Mouse (Mus musculus) stomach, embryonic 16.5 days (tissue): ENCODE data around the gene Crhr2. TPM values are rescaled to one million over a fixed set of nuclear protein-coding genes. Genes with fewer than 3 reads are reported as not detected.

Experiments
- ATAC-seq: fragments of 200-750 bp; cut with Nextera tagmentation; 2 replicates; pipeline ENCODE4 v1.8.0; 2017; ENCODE audit warnings: moderate number of reproducible peaks, moderate TSS enrichment; ENCODE audit not compliant: insufficient read depth, low FRiP score
- H3K27ac ChIP-seq: fragments of 300-500 bp; sonication (generic); 2 replicates; pipeline ENCODE4 v1.5.1; 2014; ENCODE audit warnings: low read length
- H3K27me3 ChIP-seq: fragments of 300-500 bp; sonication (generic); 2 replicates; pipeline ENCODE4 v1.6.1; 2014; ENCODE audit warnings: low read length, control low read depth, mixed read lengths; ENCODE audit not compliant: control insufficient read depth, insufficient read depth
- H3K36me3 ChIP-seq: fragments of 300-500 bp; sonication (generic); 2 replicates; pipeline ENCODE4 v1.6.1; 2014; ENCODE audit warnings: low read length; ENCODE audit not compliant: control insufficient read depth, insufficient read depth
- H3K4me1 ChIP-seq: fragments of 300-500 bp; sonication (generic); 2 replicates; pipeline ENCODE4 v1.6.1; 2014; ENCODE audit warnings: low read length, control low read depth, mixed read lengths; ENCODE audit not compliant: control insufficient read depth, insufficient read depth
- H3K4me2 ChIP-seq: fragments of 300-500 bp; sonication (generic); 2 replicates; pipeline ENCODE4 v1.6.1; 2014; ENCODE audit warnings: low read depth, low read length, mixed read lengths
- H3K4me3 ChIP-seq: fragments of 300-500 bp; sonication (generic); replicated peaks from 2 replicates; pipeline ENCODE4 v1.5.1; 2014; ENCODE audit warnings: mild to moderate bottlenecking, low read length
- H3K9ac ChIP-seq: fragments of 300-500 bp; sonication (generic); 2 replicates; pipeline ENCODE4 v1.6.1; 2014; ENCODE audit warnings: low read length
- H3K9me3 ChIP-seq: fragments of 300-500 bp; sonication (generic); replicated peaks from 2 replicates; pipeline ENCODE4 v1.6.1; 2016; ENCODE audit warnings: low read length, control low read depth; ENCODE audit not compliant: control insufficient read depth
- WGBS: fragments of 180-500 bp; shearing (Covaris S2); extraction: QIAGEN DNeasy Blood & Tissue Kit; methylation state at CpG from one replicate; pipeline ENCODE4 v1.1.7; 2014; 5-methylcytosine and 5-hydroxymethylcytosine counted together
- polyA plus RNA-seq: library from polyadenylated mRNA; unstranded; fragments of >200 nt; fragmentation: Nextera tagmentation; extraction: Ambion mirVana; gene quantifications from 2 replicates; pipeline ENCODE4 v1.2.1, GENCODE M21; 2015

The Crhr2 gene
- 0.21 and 0.36 TPM in 2 replicates for polyA plus RNA-seq

DNA sequence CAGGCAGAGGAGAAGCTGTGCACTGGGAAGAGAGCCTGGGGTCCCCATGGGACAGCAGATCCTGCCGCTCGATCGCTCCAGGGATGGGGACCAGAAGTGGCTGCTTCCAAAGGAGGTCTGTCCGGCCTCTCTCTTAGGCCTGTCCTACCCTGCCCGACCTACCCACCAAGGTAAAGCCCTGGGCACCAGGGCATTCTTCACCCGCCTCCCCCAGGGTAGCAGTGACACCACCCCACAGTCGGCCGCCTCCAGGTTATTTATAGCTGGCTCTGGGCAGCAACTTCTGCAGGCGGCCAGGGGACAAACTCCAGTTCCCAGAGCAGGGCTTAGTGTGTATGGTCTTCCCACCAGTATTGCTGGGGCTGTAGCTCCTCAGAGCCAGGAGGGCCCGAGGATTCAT is at the start of gene Crhr2:
Gene Crhr2, minus strand, starts transcription at position 223 of the 400 bp plus-strand sequence.
- no peak within 1 kb of the TSS for H3K4me2 ChIP-seq
- H3K9ac ChIP-seq: no peak within 1 kb of the TSS
- 65% methylated on average over 10 of the region's 10 CpGs for WGBS
- no peak for ATAC-seq
- H3K27me3 ChIP-seq: no peaks in the 10 kb centered on the region
- H3K36me3 ChIP-seq: no peaks in the 10 kb centered on the region
- H3K27ac ChIP-seq: no peak within 1 kb of the TSS
- no peaks in the 10 kb centered on the region for H3K4me1 ChIP-seq
- no peaks in the 10 kb centered on the region for H3K9me3 ChIP-seq
- H3K4me3 ChIP-seq: no peak within 1 kb of the TSS

DNA sequence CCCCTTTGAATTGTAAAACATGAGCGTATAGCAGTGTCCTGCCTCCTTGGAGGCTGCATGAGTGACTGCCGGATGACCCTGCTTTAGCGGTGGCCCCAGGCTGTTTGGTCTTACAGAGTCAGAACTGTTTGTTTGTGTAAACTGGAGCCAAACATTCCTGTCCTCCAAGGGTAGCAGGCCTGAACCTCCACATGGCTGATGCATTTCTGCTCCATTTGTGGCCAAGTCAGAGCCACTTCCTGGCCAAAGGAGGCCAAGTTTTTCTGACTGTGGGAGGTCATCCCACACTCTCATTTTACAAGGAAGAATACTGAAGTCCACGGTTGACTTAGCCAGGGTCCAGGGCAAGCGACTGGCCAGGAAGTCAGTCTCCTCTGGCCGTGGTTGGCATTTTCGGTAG is 46.7 kb upstream of the Crhr2 start:
- no peak overlapping the region for H3K4me2 ChIP-seq
- H3K27me3 ChIP-seq: no peaks in the 10 kb centered on the region
- no peak overlapping the region for H3K27ac ChIP-seq
- no peaks in the 10 kb centered on the region for H3K4me1 ChIP-seq
- no peak overlapping the region for H3K4me3 ChIP-seq
- H3K36me3 ChIP-seq: no peaks in the 10 kb centered on the region
- WGBS: 73% methylated on average over 7 of the region's 7 CpGs
- no peaks in the 10 kb centered on the region for H3K9me3 ChIP-seq
- no peak overlapping the region for H3K9ac ChIP-seq
- ATAC-seq: no peak

DNA sequence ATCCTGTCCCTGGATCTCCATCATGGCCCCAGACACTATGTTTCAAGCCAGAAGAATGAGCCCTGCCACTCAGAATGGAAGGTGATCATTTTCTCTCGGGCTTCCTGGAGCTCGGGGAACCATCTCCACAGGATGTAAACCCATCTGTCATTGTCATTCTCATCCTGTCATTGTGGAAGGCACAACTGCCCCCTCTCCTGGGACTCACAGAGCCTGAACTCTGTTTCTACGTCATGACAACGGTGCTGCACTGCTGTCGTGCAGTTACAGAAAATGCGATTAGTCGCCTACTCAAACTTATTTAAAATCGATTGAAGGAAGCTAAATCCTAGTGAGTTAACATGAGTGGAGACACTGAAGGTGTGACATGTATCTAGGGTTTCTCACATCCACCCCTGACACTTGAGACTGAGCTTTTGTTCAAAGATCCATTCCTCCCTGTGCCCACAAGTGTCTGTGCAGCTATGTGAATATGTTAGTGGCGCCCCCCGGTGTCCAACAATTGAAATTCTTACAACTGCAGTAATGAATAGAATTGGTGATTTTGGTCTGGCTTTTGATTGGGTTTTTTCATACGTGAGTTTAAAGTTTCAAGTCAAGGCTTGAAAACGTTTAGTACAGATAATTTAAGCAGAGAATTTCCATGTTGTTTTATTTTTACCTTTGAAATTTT is 44.4 kb upstream of the Crhr2 start:
- 36% methylated on average over 12 of the region's 12 CpGs for WGBS
- H3K9ac ChIP-seq: no peak overlapping the region
- ATAC-seq: no peak

DNA sequence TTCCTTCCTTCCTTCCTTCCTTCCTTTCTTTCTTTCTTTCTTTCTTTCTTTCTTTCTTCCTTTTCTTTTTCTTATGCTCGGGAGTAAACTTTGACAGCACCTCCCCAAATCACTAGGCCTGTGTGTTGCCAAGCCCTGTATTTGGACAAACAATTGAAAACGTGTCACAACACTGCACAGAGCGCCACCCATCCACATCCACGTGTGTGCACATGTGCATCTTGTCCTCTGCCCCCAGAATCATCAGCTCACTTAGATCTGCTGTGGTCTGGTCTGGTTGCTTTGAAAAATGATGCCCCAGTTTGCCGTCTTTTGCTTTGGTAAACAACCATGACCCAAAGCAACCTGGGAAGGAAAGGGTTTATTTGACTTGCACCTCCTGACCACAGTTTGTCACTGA is 43.1 kb upstream of the Crhr2 start:
- 20% methylated on average over 5 of the region's 5 CpGs for WGBS
- Histone ChIP-seq H3K9me3 (no peaks in the 10 kb centered on the region), H3K36me3 (no peaks in the 10 kb centered on the region), H3K4me1 (no peaks in the 10 kb centered on the region), H3K4me2 (no peak overlapping the region), H3K27ac (no peak overlapping the region), H3K9ac (no peak overlapping the region), H3K27me3 (no peaks in the 10 kb centered on the region), H3K4me3 (no peak overlapping the region)
- ATAC-seq: no peak

More for the DNA sequence above, 44.4 kb upstream of the Crhr2 start:
- no peak overlapping the region for H3K4me2 ChIP-seq
- no peaks in the 10 kb centered on the region for H3K36me3 ChIP-seq
- no peaks in the 10 kb centered on the region for H3K9me3 ChIP-seq
- no peaks in the 10 kb centered on the region for H3K27me3 ChIP-seq
- no peak overlapping the region for H3K4me3 ChIP-seq
- no peak overlapping the region for H3K27ac ChIP-seq
- no peaks in the 10 kb centered on the region for H3K4me1 ChIP-seq

DNA sequence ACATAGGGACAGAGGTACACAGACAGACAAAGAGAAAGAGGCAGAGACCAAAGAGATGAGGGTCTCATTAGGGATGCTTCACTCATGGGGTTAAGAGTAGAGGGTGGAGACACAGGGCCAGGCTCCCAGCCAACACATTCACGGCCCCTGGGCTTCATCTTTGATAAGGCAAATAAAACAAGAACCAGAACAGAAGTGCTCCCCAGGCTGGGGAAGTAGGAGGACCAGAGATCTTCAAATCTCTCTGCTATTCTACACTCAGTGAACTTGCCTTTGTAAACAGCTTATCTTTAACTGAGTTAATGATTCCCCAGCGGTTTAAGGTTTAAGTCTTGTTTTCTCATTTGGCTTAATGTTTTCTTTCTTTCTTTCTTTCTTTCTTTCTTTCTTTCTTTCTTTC is 42.6 kb upstream of the Crhr2 start:
- 17% methylated on average over 2 of the region's 2 CpGs for WGBS
- Histone ChIP-seq H3K36me3 (no peaks in the 10 kb centered on the region), H3K27ac (no peak overlapping the region), H3K4me2 (no peak overlapping the region), H3K9ac (no peak overlapping the region), H3K4me3 (no peak overlapping the region), H3K4me1 (no peaks in the 10 kb centered on the region), H3K9me3 (no peaks in the 10 kb centered on the region), H3K27me3 (no peaks in the 10 kb centered on the region)
- 0 out of 2 replicates have a peak, but pooled peaks have one; percentile 59 for ATAC-seq

DNA sequence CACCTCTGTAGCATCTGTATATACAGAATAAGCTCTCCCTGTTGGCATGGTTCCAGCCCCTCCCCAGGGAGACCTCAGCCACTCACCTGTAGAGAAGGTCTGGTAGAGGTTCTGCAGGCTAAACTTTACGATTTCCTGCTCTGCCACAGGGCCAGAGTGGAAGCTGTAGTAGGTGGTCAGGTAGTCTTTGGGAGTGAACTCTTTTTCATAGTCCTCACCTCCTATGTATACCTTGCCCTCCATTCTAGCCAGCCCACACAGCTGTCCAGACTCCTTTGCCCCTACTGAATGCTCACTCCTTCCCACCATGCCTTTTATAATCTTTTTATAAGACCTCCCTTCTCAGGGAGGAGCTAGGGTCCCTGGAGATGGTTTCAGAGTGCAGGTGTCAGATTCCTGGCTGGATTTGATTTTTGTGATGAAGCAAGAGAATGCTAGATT is 41.9 kb upstream of the Crhr2 start, which contains the start of gene Inmt:
Gene Inmt, minus strand, starts transcription at position 303 of the 441 bp plus-strand sequence.
- no peaks in the 10 kb centered on the region for H3K27me3 ChIP-seq
- no peaks in the 10 kb centered on the region for H3K4me1 ChIP-seq
- no peak for ATAC-seq
- H3K4me2 ChIP-seq: no peak within 1 kb of the TSS
- WGBS: 74% methylated on average over 1 of the region's 1 CpGs
- no peak within 1 kb of the TSS for H3K9ac ChIP-seq
- H3K27ac ChIP-seq: no peak within 1 kb of the TSS
- no peaks in the 10 kb centered on the region for H3K9me3 ChIP-seq
- no peak within 1 kb of the TSS for H3K4me3 ChIP-seq
- H3K36me3 ChIP-seq: no peaks in the 10 kb centered on the region

DNA sequence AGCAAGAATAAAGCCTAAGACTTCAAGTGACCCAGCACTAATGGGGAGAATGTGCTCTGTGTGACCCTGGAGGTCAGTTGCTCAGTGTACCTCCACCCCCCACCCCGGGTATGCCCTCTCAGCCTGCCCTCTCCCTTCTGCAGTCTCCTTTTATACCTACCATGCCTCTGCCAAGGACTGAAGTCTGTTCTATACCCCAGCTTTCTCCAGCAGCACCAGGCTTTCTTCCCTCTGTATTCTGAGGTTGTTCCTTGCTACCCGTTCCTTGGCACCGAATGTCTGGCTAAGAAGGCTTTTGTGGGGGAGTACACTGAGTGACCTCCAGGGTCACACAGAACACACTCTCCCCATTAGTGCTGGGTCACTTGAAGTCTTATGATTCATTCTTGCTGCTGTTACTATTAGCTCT is 41.1 kb upstream of the Crhr2 start:
- no peak overlapping the region for H3K4me2 ChIP-seq
- no peaks in the 10 kb centered on the region for H3K9me3 ChIP-seq
- no peaks in the 10 kb centered on the region for H3K4me1 ChIP-seq
- ATAC-seq: no peak
- H3K9ac ChIP-seq: no peak overlapping the region
- 38% methylated on average over 3 of the region's 3 CpGs for WGBS
- no peaks in the 10 kb centered on the region for H3K36me3 ChIP-seq
- no peak overlapping the region for H3K4me3 ChIP-seq
- no peak overlapping the region for H3K27ac ChIP-seq
- H3K27me3 ChIP-seq: no peaks in the 10 kb centered on the region

DNA sequence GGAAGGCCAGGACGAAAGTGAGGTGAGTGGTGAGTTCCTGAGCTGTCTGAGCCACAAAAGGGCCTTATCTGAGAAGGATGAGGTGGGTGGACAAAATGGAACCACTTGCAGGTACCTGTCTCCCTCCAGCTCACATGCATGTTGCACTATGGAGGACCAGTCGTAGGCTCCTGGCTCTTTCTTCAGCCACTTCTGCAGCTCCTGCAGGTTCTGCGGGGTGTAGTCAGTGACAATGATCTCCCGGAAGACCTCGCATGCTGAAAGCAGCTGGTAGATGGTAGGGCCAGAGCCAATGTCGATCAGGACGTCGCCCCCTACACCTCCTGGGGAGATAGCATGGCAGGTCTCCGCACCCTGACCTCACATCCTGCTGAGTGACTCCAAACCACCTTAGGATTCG is 40.4 kb upstream of the Crhr2 start:
- WGBS: 77% methylated on average over 10 of the region's 10 CpGs
- Histone ChIP-seq H3K9me3 (no peaks in the 10 kb centered on the region), H3K4me3 (no peak overlapping the region), H3K4me2 (no peak overlapping the region), H3K36me3 (no peaks in the 10 kb centered on the region), H3K4me1 (no peaks in the 10 kb centered on the region), H3K27ac (no peak overlapping the region), H3K27me3 (no peaks in the 10 kb centered on the region), H3K9ac (no peak overlapping the region)
- no peak for ATAC-seq

DNA sequence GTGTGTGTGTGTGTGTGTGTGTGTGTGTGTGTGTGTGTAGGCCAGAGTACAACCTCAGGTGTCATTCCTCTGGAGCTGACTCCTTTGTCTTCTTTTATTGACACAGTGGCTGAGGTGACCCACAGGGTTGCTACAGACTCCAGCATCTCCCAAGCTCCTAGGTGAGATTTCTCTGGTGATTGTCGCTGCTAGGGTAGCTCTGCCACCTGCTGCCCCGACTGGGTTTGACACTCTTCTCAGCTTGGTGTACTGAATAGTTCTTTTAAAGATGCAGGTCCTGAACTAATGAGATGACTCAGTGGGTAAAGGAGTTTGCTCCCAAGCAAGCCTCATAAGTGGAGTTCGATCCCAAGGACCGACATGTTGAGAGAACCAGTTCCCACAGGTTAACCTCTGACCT is 38.8 kb upstream of the Crhr2 start:
- no peaks in the 10 kb centered on the region for H3K9me3 ChIP-seq
- ATAC-seq: no peak
- no peak overlapping the region for H3K4me2 ChIP-seq
- no peaks in the 10 kb centered on the region for H3K36me3 ChIP-seq
- 49% methylated on average over 4 of the region's 4 CpGs for WGBS
- no peak overlapping the region for H3K27ac ChIP-seq
- no peak overlapping the region for H3K4me3 ChIP-seq
- no peaks in the 10 kb centered on the region for H3K4me1 ChIP-seq
- no peaks in the 10 kb centered on the region for H3K27me3 ChIP-seq
- H3K9ac ChIP-seq: no peak overlapping the region
